Mouse (Mus musculus) bone marrow macrophage, adult 2 months (primary cell): Measurements from ENCODE around the gene Atpaf1.

Experiments
- CTCF ChIP-seq: IDR thresholded peaks from 2 replicates; pipeline ENCODE4 v1.5.1; 2012; ENCODE audit warnings: low read depth, mild to moderate bottlenecking, low read length, moderate library complexity
- POLR2A ChIP-seq: IDR thresholded peaks from 2 replicates; pipeline ENCODE4 v1.6.1; 2012; ENCODE audit warnings: mild to moderate bottlenecking, low read depth, low read length, borderline replicate concordance

DNA sequence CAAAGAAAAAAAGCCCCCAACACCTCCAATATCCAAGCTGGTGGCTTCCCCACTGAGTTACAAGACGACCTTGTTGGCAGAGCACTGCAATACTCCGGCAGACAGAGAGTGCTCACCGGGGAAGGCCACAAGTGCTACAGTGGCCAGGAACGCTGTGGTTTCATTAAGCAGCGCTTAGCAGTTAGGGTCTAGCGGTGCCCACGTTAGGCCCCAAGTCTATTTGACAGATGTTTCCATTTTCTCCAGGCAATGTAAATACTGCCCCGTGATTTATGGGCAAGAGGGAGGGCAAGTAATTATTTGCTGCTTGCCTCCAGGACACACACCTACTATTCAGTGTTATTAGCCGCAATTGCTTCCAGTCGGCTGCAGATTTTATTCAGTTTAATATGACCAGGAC, 79.3 kb downstream of the Atpaf1 start:
- no peak for TF ChIP-seq POLR2A
- TF ChIP-seq CTCF: no peak
